Mouse (Mus musculus): ENCODE data around the gene Ikzf5.

Gene Ikzf5

GRCm38 (mm10) chr7:131345856-131346541 is 64.3 kb downstream of the Ikzf5 start:
- in situ Hi-C loops (cut with MboI) = no loop called here
